Mouse (Mus musculus) cerebellum, adult 2 months (tissue): ENCODE results near the gene Ccdc113.

ENCODE experiments used
- CTCF ChIP-seq: fragments of 200-500 bp; IDR thresholded peaks from 2 replicates; pipeline ENCODE4 v1.5.1; 2011; ENCODE audit warnings: low read depth, mild to moderate bottlenecking, control low read depth, low read length, moderate library complexity, borderline replicate concordance; ENCODE audit not compliant: insufficient read depth
- POLR2A ChIP-seq: fragments of 200-500 bp; IDR thresholded peaks from 2 replicates; pipeline ENCODE4 v1.6.1; 2011; ENCODE audit warnings: low read length, control low read depth, borderline replicate concordance; ENCODE audit not compliant: insufficient read depth

- no peak for TF ChIP-seq CTCF
- no peak for TF ChIP-seq POLR2A
These were observed 73.3 kb downstream of the Ccdc113 start for GRCm38 (mm10) chr8:95607210-95607609.
